Mouse (Mus musculus) heart, embryonic 12.5 days (tissue): ENCODE measurements around the gene Pgap3. TPM values are rescaled to one million over a fixed set of nuclear protein-coding genes. Genes with fewer than 3 reads are reported as not detected.

ENCODE experiments used
- ATAC-seq: fragments of 200-750 bp; cut with Nextera tagmentation; 2 replicates; pipeline ENCODE4 v1.8.0; 2017; ENCODE audit warnings: moderate TSS enrichment, moderate library complexity; ENCODE audit not compliant: insufficient number of reproducible peaks, low FRiP score
- H3K27ac ChIP-seq: fragments of 300-500 bp; sonication (generic); 2 replicates; pipeline ENCODE4 v1.5.1; 2016; ENCODE audit warnings: mild to moderate bottlenecking, moderate library complexity; ENCODE audit not compliant: poor library complexity, severe bottlenecking
- H3K27me3 ChIP-seq: fragments of 300-500 bp; sonication (generic); replicated peaks from 2 replicates; pipeline ENCODE4 v1.6.1; 2016; ENCODE audit warnings: mild to moderate bottlenecking, moderate library complexity
- H3K36me3 ChIP-seq: fragments of 300-500 bp; sonication (generic); 2 replicates; pipeline ENCODE4 v1.6.1; 2016; ENCODE audit warnings: mild to moderate bottlenecking, moderate library complexity
- H3K4me1 ChIP-seq: fragments of 300-500 bp; sonication (generic); replicated peaks from 2 replicates; pipeline ENCODE4 v1.6.1; 2016; ENCODE audit warnings: mild to moderate bottlenecking
- H3K4me2 ChIP-seq: fragments of 300-500 bp; sonication (generic); 2 replicates; pipeline ENCODE4 v1.6.1; 2016; ENCODE audit warnings: mild to moderate bottlenecking, moderate library complexity
- H3K4me3 ChIP-seq: fragments of 300-500 bp; sonication (generic); 2 replicates; pipeline ENCODE4 v1.5.1; 2016; ENCODE audit warnings: mild to moderate bottlenecking
- H3K9ac ChIP-seq: fragments of 300-500 bp; sonication (generic); 2 replicates; pipeline ENCODE4 v1.6.1; 2016; ENCODE audit warnings: mild to moderate bottlenecking, moderate library complexity
- H3K9me3 ChIP-seq: fragments of 300-500 bp; sonication (generic); replicated peaks from 2 replicates; pipeline ENCODE4 v1.6.1; 2016; ENCODE audit warnings: mild to moderate bottlenecking, moderate library complexity
- WGBS: fragments of 180-500 bp; shearing (Covaris S2); methylation state at CpG from one replicate; pipeline ENCODE4 v1.1.7; 2016; 5-methylcytosine and 5-hydroxymethylcytosine counted together
- polyA plus RNA-seq: library from polyadenylated mRNA; unstranded; fragments of >200 nt; fragmentation: Nextera tagmentation; extraction: Ambion mirVana; gene quantifications from 2 replicates; pipeline ENCODE4 v1.2.1, GENCODE M21; 2016

The Pgap3 gene
- polyA plus RNA-seq, 1 experiment from 2014 or later = 20.0 TPM

- Histone ChIP-seq H3K36me3 (no peaks in the 10 kb centered on the region), H3K4me1 (peaks cover 48% of the 10 kb centered on the region), H3K9ac (no peak overlapping the region), H3K9me3 (no peaks in the 10 kb centered on the region), H3K4me2 (no peak overlapping the region), H3K27ac (0 out of 2 replicates have a peak overlapping the region, but pooled peaks have one; percentile 1), H3K4me3 (no peak overlapping the region), H3K27me3 (peaks cover 44% of the 10 kb centered on the region)
- 6% methylated on average over 6 of the region's 6 CpGs for WGBS
- ATAC-seq = no peak
Measured at GRCm38 (mm10) chr11:98355732-98356299, 44.5 kb downstream of the Pgap3 start.

DNA sequence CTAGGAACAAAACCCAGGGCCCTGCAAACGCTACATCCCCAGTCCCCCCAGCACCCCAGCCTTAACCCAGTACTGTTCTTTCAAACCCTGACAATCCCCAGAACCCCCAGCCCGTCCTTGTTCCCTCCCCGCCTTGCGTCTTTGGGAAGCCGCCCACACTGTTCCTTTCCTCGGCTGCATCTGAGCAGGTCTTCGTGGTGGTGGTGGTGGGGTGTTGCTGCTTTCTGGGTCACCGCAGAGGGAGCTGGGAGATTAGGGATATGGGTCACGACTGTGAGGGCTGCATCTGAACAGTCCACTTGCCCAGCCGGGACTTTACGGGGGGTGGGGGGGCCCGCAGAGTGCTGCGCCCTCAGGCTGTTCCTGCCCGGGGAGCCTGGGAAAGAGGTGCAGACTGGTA, 45.8 kb downstream of the Pgap3 start:
- Histone ChIP-seq H3K27me3 (peaks cover 57% of the 10 kb centered on the region), H3K9me3 (no peaks in the 10 kb centered on the region), H3K4me1 (peaks cover 37% of the 10 kb centered on the region), H3K4me3 (no peak overlapping the region), H3K9ac (no peak overlapping the region), H3K27ac (no peak overlapping the region), H3K4me2 (no peak overlapping the region), H3K36me3 (no peaks in the 10 kb centered on the region)
- ATAC-seq = no peak
- 62% methylated on average over 14 of the region's 14 CpGs for WGBS

DNA sequence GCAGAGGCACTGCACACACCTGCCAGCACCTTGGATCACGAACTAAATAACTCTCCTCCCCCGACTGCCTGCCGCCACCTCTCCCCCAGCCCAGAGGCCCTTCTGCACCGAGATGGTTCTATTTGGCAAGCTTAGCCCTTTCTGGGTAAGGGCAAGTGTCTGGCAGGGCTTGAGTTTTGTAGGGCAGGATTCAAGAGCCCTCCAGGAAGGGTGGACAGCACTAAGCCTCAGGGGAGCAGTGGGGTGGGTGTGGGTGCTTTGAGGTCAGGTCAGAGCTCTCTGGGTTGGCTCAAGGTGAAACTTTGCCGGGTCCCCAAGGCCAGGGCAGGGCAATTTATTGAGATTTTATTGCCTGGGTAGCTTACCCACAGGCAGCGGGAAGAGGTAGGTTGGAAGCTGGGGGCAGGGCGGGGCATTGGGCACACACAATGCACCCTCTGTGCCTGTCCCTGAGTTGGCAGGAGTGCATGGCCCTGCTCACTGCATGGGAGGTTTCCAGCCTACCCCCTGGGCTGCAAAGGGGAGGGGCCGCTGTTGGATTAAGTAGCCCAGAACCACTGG, 46.6 kb downstream of the Pgap3 start:
- ATAC-seq = no peak
- Histone ChIP-seq H3K4me2 (no peak overlapping the region), H3K27me3 (peaks cover 65% of the 10 kb centered on the region), H3K4me3 (no peak overlapping the region), H3K9ac (no peak overlapping the region), H3K9me3 (no peaks in the 10 kb centered on the region), H3K27ac (no peak overlapping the region), H3K36me3 (no peaks in the 10 kb centered on the region), H3K4me1 (peaks cover 34% of the 10 kb centered on the region)
- 42% methylated on average over 8 of the region's 8 CpGs for WGBS

DNA sequence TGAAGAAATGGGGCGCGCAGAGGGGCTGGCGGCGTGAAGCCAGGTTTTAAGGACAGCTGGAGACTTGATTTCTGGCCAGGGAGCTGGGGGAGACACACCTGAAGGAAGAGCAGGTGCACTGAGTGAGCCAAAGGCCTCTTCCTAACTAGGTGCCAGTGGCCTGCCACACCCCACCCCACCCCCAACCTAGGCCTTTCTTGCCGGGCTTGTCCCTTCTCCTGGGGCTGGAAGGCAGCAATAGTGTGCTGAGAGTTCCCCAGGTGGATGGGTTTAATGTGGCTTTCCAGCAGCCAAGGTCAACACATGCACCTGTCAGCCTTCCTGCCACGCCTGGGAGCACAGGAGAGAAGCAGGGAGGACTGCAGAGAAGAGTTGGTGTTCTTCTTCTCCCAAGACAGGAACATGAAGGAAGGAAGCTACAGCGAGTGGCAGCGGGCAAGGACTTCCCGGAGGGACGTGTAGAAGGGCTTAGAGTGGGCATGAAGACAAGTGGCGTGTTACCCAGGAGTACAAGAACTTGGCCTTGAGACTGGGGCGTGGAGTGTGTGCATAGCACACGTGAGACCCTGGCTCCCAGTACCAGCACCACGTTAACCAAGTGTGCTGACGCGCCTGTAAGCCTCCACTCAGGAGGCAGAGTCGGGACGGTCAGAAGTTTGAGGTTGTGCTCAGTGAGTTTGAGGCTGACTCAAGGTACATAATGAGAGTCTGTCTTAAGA, 47.9 kb downstream of the Pgap3 start:
- no peak overlapping the region for H3K27ac ChIP-seq
- peaks cover 78% of the 10 kb centered on the region for H3K27me3 ChIP-seq
- H3K4me3 ChIP-seq = no peak overlapping the region
- 77% methylated on average over 18 of the region's 18 CpGs for WGBS
- H3K9me3 ChIP-seq = no peaks in the 10 kb centered on the region
- H3K9ac ChIP-seq = no peak overlapping the region
- H3K4me2 ChIP-seq = no peak overlapping the region
- no peak for ATAC-seq
- H3K36me3 ChIP-seq = no peaks in the 10 kb centered on the region
- H3K4me1 ChIP-seq = peaks cover 42% of the 10 kb centered on the region

DNA sequence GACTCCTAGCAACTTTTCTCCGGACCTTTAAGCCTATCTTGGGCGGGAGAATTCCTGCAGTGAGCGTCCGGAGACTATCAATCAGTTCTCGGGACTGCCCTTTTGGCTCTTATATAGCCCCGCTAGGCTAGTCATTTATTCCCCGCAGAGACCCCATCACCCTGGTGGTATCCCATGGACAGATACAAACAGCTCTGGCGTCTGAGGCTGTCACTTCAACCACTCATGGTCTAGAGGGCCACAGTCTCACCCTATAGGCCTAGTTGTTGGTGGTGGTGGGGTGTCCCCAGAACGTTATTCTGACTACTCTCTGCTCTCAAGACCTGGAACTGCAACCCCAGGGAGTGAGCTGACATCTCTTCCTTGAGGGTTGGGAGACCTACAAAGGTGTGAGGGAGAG, 51.0 kb downstream of the Pgap3 start:
- H3K36me3 ChIP-seq = no peaks in the 10 kb centered on the region
- WGBS = 11% methylated on average over 9 of the region's 9 CpGs
- H3K27me3 ChIP-seq = peaks cover 84% of the 10 kb centered on the region
- H3K9me3 ChIP-seq = no peaks in the 10 kb centered on the region
- H3K4me2 ChIP-seq = peak overlapping the region; percentile 90
- no peak for ATAC-seq
- H3K4me1 ChIP-seq = peaks cover 33% of the 10 kb centered on the region
- H3K27ac ChIP-seq = no peak overlapping the region
- H3K4me3 ChIP-seq = peak overlapping the region; percentile 61
- peak overlapping the region; percentile 72 for H3K9ac ChIP-seq

GRCm38 (mm10) chr11:98348083-98348961, 52.0 kb downstream of the Pgap3 start, which contains the start of gene Ppp1r1b:
TSS of gene Ppp1r1b (plus strand) at chr11:98348404.
- Histone ChIP-seq H3K4me3 (peak within 1 kb of the TSS; percentile 61), H3K9me3 (no peaks in the 10 kb centered on the region), H3K9ac (peak within 1 kb of the TSS; percentile 72), H3K4me2 (peak within 1 kb of the TSS; percentile 90), H3K4me1 (peaks cover 33% of the 10 kb centered on the region), H3K36me3 (no peaks in the 10 kb centered on the region), H3K27me3 (peaks cover 80% of the 10 kb centered on the region), H3K27ac (no peak within 1 kb of the TSS)
- WGBS = under 1% methylated on average over 55 of the region's 55 CpGs
- peak; percentile 53; the same call in 1 of the 2 replicates for ATAC-seq

DNA sequence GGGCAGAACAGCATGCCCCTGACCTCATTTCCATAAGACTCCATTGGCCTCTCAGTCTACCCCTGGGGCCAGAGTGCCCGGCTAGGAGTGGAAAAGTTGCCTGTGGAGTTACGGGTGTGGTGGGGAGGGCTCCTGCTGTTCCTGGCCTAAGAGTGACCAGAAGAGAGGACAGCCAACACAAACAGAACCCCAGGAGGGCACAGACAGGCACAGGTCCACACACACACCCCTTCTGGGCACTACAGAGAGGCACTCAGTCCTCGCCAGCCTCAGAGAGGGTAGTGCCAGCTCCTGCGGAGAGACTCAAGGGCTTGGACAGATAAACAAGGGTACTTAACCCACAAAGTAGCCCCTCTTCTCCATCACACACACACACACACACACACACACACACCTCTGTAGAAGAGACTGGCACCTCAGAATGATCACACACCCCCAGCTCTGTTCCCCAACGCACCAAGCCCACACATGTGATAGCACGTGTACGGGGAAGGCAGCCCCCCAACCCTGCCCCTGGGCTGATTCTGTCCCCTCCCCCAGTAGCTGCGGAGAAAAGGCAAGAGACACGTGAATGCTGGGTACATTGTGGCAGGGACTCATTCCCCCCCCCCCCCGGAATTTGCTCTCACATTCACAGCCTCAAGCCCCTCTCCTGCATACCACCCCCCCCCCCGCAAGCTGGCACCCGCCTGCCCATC, 52.8 kb downstream of the Pgap3 start:
- Histone ChIP-seq H3K4me3 (peak overlapping the region; percentile 61), H3K4me2 (peak overlapping the region; percentile 90), H3K9ac (no peak overlapping the region), H3K27me3 (peaks cover 72% of the 10 kb centered on the region), H3K4me1 (peaks cover 33% of the 10 kb centered on the region), H3K27ac (no peak overlapping the region), H3K36me3 (no peaks in the 10 kb centered on the region), H3K9me3 (no peaks in the 10 kb centered on the region)
- no peak for ATAC-seq
- WGBS = 7% methylated on average over 12 of the region's 12 CpGs

GRCm38 (mm10) chr11:98346168-98346567, 54.1 kb downstream of the Pgap3 start:
- Histone ChIP-seq H3K9me3 (no peaks in the 10 kb centered on the region), H3K9ac (no peak overlapping the region), H3K4me1 (peaks cover 38% of the 10 kb centered on the region), H3K27ac (no peak overlapping the region), H3K27me3 (peaks cover 71% of the 10 kb centered on the region), H3K4me3 (0 out of 2 replicates have a peak overlapping the region, but pooled peaks have one; percentile 4), H3K4me2 (peak overlapping the region; percentile 66; the same call in 1 of the 2 replicates), H3K36me3 (no peaks in the 10 kb centered on the region)
- no peak for ATAC-seq
- 15% methylated on average over 9 of the region's 9 CpGs for WGBS

- Histone ChIP-seq H3K4me3 (peak overlapping the region; percentile 30), H3K27me3 (peaks cover 69% of the 10 kb centered on the region), H3K9me3 (no peaks in the 10 kb centered on the region), H3K4me1 (peaks cover 34% of the 10 kb centered on the region), H3K4me2 (peak overlapping the region; percentile 66), H3K36me3 (no peaks in the 10 kb centered on the region), H3K27ac (no peak overlapping the region), H3K9ac (no peak overlapping the region)
- no peak for ATAC-seq
- 2% methylated on average over 14 of the region's 14 CpGs for WGBS
Measured at GRCm38 (mm10) chr11:98345253-98345652, 55.0 kb downstream of the Pgap3 start.
